Mouse (Mus musculus) CH12.LX (cell line): Measurements from ENCODE around the gene Tram2. TPM values are rescaled to one million over a fixed set of nuclear protein-coding genes. Genes with fewer than 3 reads are reported as not detected.

Experiments
- DNase-seq: peaks from one replicate; pipeline ENCODE4 v3.0.0-alpha.2; 2013; ENCODE audit errors: extremely low read depth
- H3K27ac ChIP-seq: 2 replicates; pipeline ENCODE4 v1.5.1; 2012; ENCODE audit warnings: low read depth, mild to moderate bottlenecking, control low read depth, moderate library complexity; ENCODE audit not compliant: insufficient read depth
- H3K27me3 ChIP-seq: replicated peaks from 2 replicates; pipeline ENCODE3; 2012; ENCODE audit warnings: inconsistent platforms
- H3K36me3 ChIP-seq, 2 experiments: replicated peaks in 1 of 2; 2 replicates each; pipeline versions ENCODE3 to v1.6.1; 2012; ENCODE audit warnings: inconsistent platforms in 1 of 2, low read length in 1 of 2, mild to moderate bottlenecking in 1 of 2, mixed read lengths in 1 of 2, moderate library complexity in 1 of 2; ENCODE audit not compliant: control insufficient read depth in 1 of 2, insufficient read depth in 1 of 2
- H3K4me1 ChIP-seq, 2 experiments: 2 replicates each; pipeline ENCODE4 v1.6.1; 2012; ENCODE audit warnings: inconsistent platforms in 1 of 2, moderate library complexity in 1 of 2; ENCODE audit not compliant: insufficient read depth in 2 of 2, control insufficient read depth in 1 of 2
- H3K4me2 ChIP-seq: 2 replicates; pipeline ENCODE4 v1.6.1; 2012; ENCODE audit warnings: low read depth, mild to moderate bottlenecking, control low read depth; ENCODE audit not compliant: poor library complexity, insufficient read depth, severe bottlenecking
- H3K4me3 ChIP-seq, 3 experiments: fragments of 150-350 bp in 1 of 3; sonication (generic) in 1 of 3; replicated peaks in 1 of 3; 2 replicates each; pipeline versions ENCODE3 to v1.5.1; 2011 to 2012; ENCODE audit warnings: low read depth in 2 of 3, low read length in 2 of 3, mild to moderate bottlenecking in 2 of 3, moderate library complexity in 2 of 3, control low read depth in 1 of 3, improper control_type of control experiment in 1 of 3, inconsistent platforms in 1 of 3, mixed read lengths in 1 of 3; ENCODE audit not compliant: poor library complexity in 1 of 3
- H3K79me2 ChIP-seq: replicated peaks from 2 replicates; pipeline ENCODE4 v1.6.1; 2012; ENCODE audit warnings: mild to moderate bottlenecking, moderate library complexity; ENCODE audit not compliant: control insufficient read depth, poor library complexity, insufficient read depth, severe bottlenecking; ENCODE audit errors: extremely low read depth
- H3K9ac ChIP-seq: 2 replicates; pipeline ENCODE4 v1.6.1; 2012; ENCODE audit warnings: low read depth, mild to moderate bottlenecking, control low read depth, moderate library complexity; ENCODE audit not compliant: insufficient read depth
- H3K9me3 ChIP-seq: replicated peaks from 2 replicates; pipeline ENCODE3; 2012; ENCODE audit warnings: low read length, inconsistent platforms, mixed read lengths
- BHLHE40 ChIP-seq: IDR thresholded peaks from 2 replicates; pipeline ENCODE4 v1.6.1; 2011; ENCODE audit warnings: mild to moderate bottlenecking, low read depth, low read length, improper control_type of control experiment
- CHD2 ChIP-seq: IDR thresholded peaks from 2 replicates; pipeline ENCODE4 v1.6.1; 2011; ENCODE audit warnings: low read length, improper control_type of control experiment
- CTCF ChIP-seq, 2 experiments: IDR thresholded peaks in 1 of 2; conservative IDR thresholded peaks in 1 of 2; 2 replicates each; pipeline ENCODE4 v1.5.1; 2011 to 2012; ENCODE audit warnings: low read depth in 2 of 2, low read length in 2 of 2, improper control_type of control experiment in 1 of 2, inconsistent platforms in 1 of 2, mild to moderate bottlenecking in 1 of 2, moderate library complexity in 1 of 2
- ETS1 ChIP-seq: conservative IDR thresholded peaks from 2 replicates; pipeline ENCODE4 v1.6.1; 2012; ENCODE audit warnings: low read depth, mild to moderate bottlenecking, inconsistent platforms, low read length, improper control_type of control experiment, moderate library complexity
- GABPA ChIP-seq: IDR thresholded peaks from 2 replicates; pipeline ENCODE4 v1.6.1; 2012; ENCODE audit warnings: low read depth, low read length, improper control_type of control experiment, inconsistent platforms; ENCODE audit not compliant: insufficient replicate concordance
- HCFC1 ChIP-seq: IDR thresholded peaks from 2 replicates; pipeline ENCODE4 v1.6.1; 2012; ENCODE audit warnings: low read depth, mild to moderate bottlenecking, inconsistent platforms, low read length, improper control_type of control experiment
- JUND ChIP-seq: conservative IDR thresholded peaks from 2 replicates; pipeline ENCODE4 v1.6.1; 2011; ENCODE audit warnings: low read depth, low read length, improper control_type of control experiment
- KAT2A ChIP-seq: IDR thresholded peaks from 2 replicates; pipeline ENCODE4 v1.6.1; 2012; ENCODE audit warnings: low read length, improper control_type of control experiment, inconsistent platforms; ENCODE audit not compliant: insufficient replicate concordance
- MAFK ChIP-seq: IDR thresholded peaks from 2 replicates; pipeline ENCODE4 v1.6.1; 2011; ENCODE audit warnings: low read length, improper control_type of control experiment; ENCODE audit not compliant: insufficient replicate concordance
- MEF2A ChIP-seq: IDR thresholded peaks from 2 replicates; pipeline ENCODE4 v1.6.1; 2014; ENCODE audit warnings: low read depth, mild to moderate bottlenecking, inconsistent platforms, low read length, improper control_type of control experiment, borderline replicate concordance
- MXI1 ChIP-seq: IDR thresholded peaks from 2 replicates; pipeline ENCODE4 v1.6.1; 2011; ENCODE audit warnings: mild to moderate bottlenecking, low read depth, low read length, improper control_type of control experiment
- MYC ChIP-seq: IDR thresholded peaks from 2 replicates; pipeline ENCODE4 v1.6.1; 2011; ENCODE audit warnings: low read depth, mild to moderate bottlenecking, improper control_type of control experiment, low read length
- NRF1 ChIP-seq: IDR thresholded peaks from 2 replicates; pipeline ENCODE4 v1.6.1; 2014; ENCODE audit warnings: low read depth, mild to moderate bottlenecking, inconsistent platforms, low read length, improper control_type of control experiment, moderate library complexity
- POLR2AphosphoS2 ChIP-seq: IDR thresholded peaks from 2 replicates; pipeline ENCODE4 v1.6.1; 2011; ENCODE audit warnings: low read depth, low read length, improper control_type of control experiment
- RAD21 ChIP-seq: IDR thresholded peaks from 2 replicates; pipeline ENCODE4 v1.6.1; 2011; ENCODE audit warnings: low read depth, mild to moderate bottlenecking, low read length, improper control_type of control experiment, moderate library complexity
- SIN3A ChIP-seq: IDR thresholded peaks from 2 replicates; pipeline ENCODE4 v1.6.1; 2012; ENCODE audit warnings: low read length, improper control_type of control experiment, inconsistent platforms
- SMC3 ChIP-seq: IDR thresholded peaks from 2 replicates; pipeline ENCODE4 v1.6.1; 2011; ENCODE audit warnings: low read depth, low read length, improper control_type of control experiment
- TBP ChIP-seq: conservative IDR thresholded peaks from 2 replicates; pipeline ENCODE4 v1.6.1; 2011; ENCODE audit warnings: low read depth, low read length, improper control_type of control experiment
- TCF12 ChIP-seq: IDR thresholded peaks from 2 replicates; pipeline ENCODE4 v1.6.1; 2014; ENCODE audit warnings: low read depth, mild to moderate bottlenecking, inconsistent platforms, low read length, improper control_type of control experiment
- ZC3H11A ChIP-seq: IDR thresholded peaks from 2 replicates; pipeline ENCODE4 v1.6.1; 2012; ENCODE audit warnings: low read depth, mild to moderate bottlenecking, inconsistent platforms, low read length, improper control_type of control experiment
- ZKSCAN1 ChIP-seq: IDR thresholded peaks from 2 replicates; pipeline ENCODE4 v1.6.1; 2012; ENCODE audit warnings: low read depth, inconsistent platforms, low read length, improper control_type of control experiment, borderline replicate concordance
- ZMIZ1 ChIP-seq: IDR thresholded peaks from 2 replicates; pipeline ENCODE4 v1.6.1; 2012; ENCODE audit warnings: low read depth, mild to moderate bottlenecking, inconsistent platforms, low read length, improper control_type of control experiment
- dilution Hi-C: fragments of 300-500 bp; cut with MboI; formaldehyde crosslinking; loops from 2 replicates; pipeline ENCODE4 v1.14.3; 2020; ENCODE audit warnings: low sequenced_read_pairs; ENCODE audit not compliant: extremely low pct_unique_long_range_greater_than_20kb, extremely low pct_ligation_motif_present
- in situ Hi-C: fragments of 300-500 bp; cut with MboI; formaldehyde crosslinking; loops from 3 replicates; pipeline ENCODE4 v1.14.3; 2019; ENCODE audit warnings: low sequenced_read_pairs, low pct_ligation_motif_present, low pct_unique_long_range_greater_than_20kb, mixed read lengths
- polyA plus RNA-seq: library from polyadenylated mRNA; unstranded; fragments of >175 nt; gene quantifications from 2 replicates; pipeline ENCODE4 v1.2.1, GENCODE M21; 2012; ENCODE audit warnings: low read depth; ENCODE audit not compliant: insufficient read length
- total RNA-seq, 2 experiments: library from RNA; depleted of rRNA; stranded (reverse); fragments of 300-350 nt in 1 of 2; fragments of >200 nt in 1 of 2; gene quantifications; 2 replicates each; pipeline ENCODE4 v1.2.3; 2012 to 2014

Tram2 gene
- total and polyA plus RNA-seq, 3 experiments: 1.9 to 6.6 (median 2.4) TPM

GRCm38 (mm10) chr1:20974341-20975135 lies 104.5 kb downstream of the Tram2 start:
- peak overlapping the region; percentile 24; the same call in 1 of the 2 replicates for H3K4me2 ChIP-seq
- no peaks in the 10 kb centered on the region for H3K4me1 ChIP-seq
- in situ Hi-C loops: no loop called here
- H3K27ac ChIP-seq: no peak overlapping the region
- no peak for DNase-seq
- no peak overlapping the region for H3K9ac ChIP-seq
- no peaks in the 10 kb centered on the region for H3K36me3 ChIP-seq
- no peaks in the 10 kb centered on the region for H3K27me3 ChIP-seq
- H3K79me2 ChIP-seq: no peaks in the 10 kb centered on the region
- no peak overlapping the region for H3K4me3 ChIP-seq
- peak in 1 of 2 experiments; percentile 50; a peak in 2 of 4 replicates for TF ChIP-seq CTCF (conservative IDR thresholded peaks at IDR 0.05 in 1 of 2, IDR thresholded peaks at IDR 0.05 in 1 of 2; ENCODE audit: low read depth in 2 of 2, low read length in 2 of 2)
- TF ChIP-seq CHD2: no peak
- no peak for TF ChIP-seq TBP
- TF ChIP-seq BHLHE40: no peak
- TF ChIP-seq POLR2AphosphoS2: no peak
- TF ChIP-seq HCFC1: no peak
- no peak for TF ChIP-seq MYC
- TF ChIP-seq KAT2A: no peak
- TF ChIP-seq GABPA: no peak
- TF ChIP-seq ZKSCAN1: no peak
- TF ChIP-seq ZC3H11A: no peak
- TF ChIP-seq MAFK: no peak
- no peak for TF ChIP-seq MEF2A
- TF ChIP-seq MXI1: no peak
- TF ChIP-seq ZMIZ1: no peak
- TF ChIP-seq SIN3A: no peak
- TF ChIP-seq SMC3: peak; percentile 44
- no peak for TF ChIP-seq NRF1
- TF ChIP-seq JUND: no peak
- TF ChIP-seq RAD21: peak; percentile 22
- no peak for TF ChIP-seq TCF12
- TF ChIP-seq ETS1: no peak
- TF ChIP-seq, all 38 proteins: peak for 3
- dilution Hi-C loops: no loop called here
- H3K9me3 ChIP-seq: no peaks in the 10 kb centered on the region
